Mouse (Mus musculus): Measurements from ENCODE around the gene Zfp747. TPM values are rescaled to one million over a fixed set of nuclear protein-coding genes. Genes with fewer than 3 reads are reported as not detected.
"Not testable (repeated sequence)": the region's sequence is repeated elsewhere in the genome, so short reads cannot be mapped to it uniquely, and the experiment has no call there.

Gene Zfp747
- polyA plus RNA-seq (2016; fragmentation: Nextera tagmentation; extraction: Ambion mirVana), result 5.3 and 6.7 TPM in 2 replicates

- 3% methylated on average over 49 of the region's 49 CpGs for WGBS
- peak within 1 kb of the TSS; percentile 89 for H3K27ac ChIP-seq
- not testable (repeated sequence) for H3K27me3 ChIP-seq (ENCODE audit: insufficient read depth, poor library complexity, severe bottlenecking); H3K9me3 ChIP-seq; H3K4me1 ChIP-seq
- peak within 1 kb of the TSS; percentile 79 for H3K4me3 ChIP-seq
- DNase-seq (ENCODE audit: low spot score), result peak; percentile 96
- H3K36me3 ChIP-seq, result peaks cover 24% of the 10 kb centered on the region
These were observed at the start of gene Zfp747 for GRCm38 (mm10) chr7:127375271-127376245. TSS of gene Zfp747 (minus strand) at chr7:127376050.

GRCm38 (mm10) chr7:127425291-127425690 is 49.4 kb upstream of the Zfp747 start:
- Histone ChIP-seq H3K27me3 (ENCODE audit: insufficient read depth, poor library complexity, severe bottlenecking) (peaks cover 19% of the 10 kb centered on the region), H3K36me3 (0 out of 2 replicates have a peak, but pooled peaks cover under 1% of the 10 kb centered on the region), H3K4me1 (peaks cover 16% of the 10 kb centered on the region), H3K27ac (no peak overlapping the region), H3K9me3 (no peaks in the 10 kb centered on the region), H3K4me3 (no peak overlapping the region)
- 78% methylated on average over 3 of the region's 3 CpGs for WGBS
- DNase-seq (ENCODE audit: low spot score), result no peak

GRCm38 (mm10) chr7:127422247-127422646 is 46.4 kb upstream of the Zfp747 start:
- DNase-seq (ENCODE audit: low spot score), result no peak
- WGBS, result 2% methylated on average over 15 of the region's 15 CpGs
- peak overlapping the region; percentile 91; the same call in 1 of the 2 replicates for H3K27ac ChIP-seq

GRCm38 (mm10) chr7:127421388-127422191 is 45.7 kb upstream of the Zfp747 start, which contains the start of gene Zfp688:
TSS of gene Zfp688 (minus strand) at chr7:127422068.
- Histone ChIP-seq H3K9me3 (no peaks in the 10 kb centered on the region), H3K36me3 (peaks cover 27% of the 10 kb centered on the region), H3K4me3 (peak within 1 kb of the TSS; percentile 90), H3K27ac (peak within 1 kb of the TSS; percentile 91), H3K4me1 (peaks cover 16% of the 10 kb centered on the region), H3K27me3 (ENCODE audit: insufficient read depth, poor library complexity, severe bottlenecking) (peaks cover 19% of the 10 kb centered on the region)
- WGBS, result under 1% methylated on average over 48 of the region's 48 CpGs
- peak; percentile 97 for DNase-seq (ENCODE audit: low spot score)

More at GRCm38 (mm10) chr7:127422247-127422646, 46.4 kb upstream of the Zfp747 start:
- peaks cover 19% of the 10 kb centered on the region for H3K27me3 ChIP-seq (ENCODE audit: insufficient read depth, poor library complexity, severe bottlenecking)
- no peaks in the 10 kb centered on the region for H3K9me3 ChIP-seq
- H3K4me1 ChIP-seq, result peaks cover 16% of the 10 kb centered on the region
- H3K4me3 ChIP-seq, result peak overlapping the region; percentile 90
- H3K36me3 ChIP-seq, result peaks cover 27% of the 10 kb centered on the region

- Histone ChIP-seq H3K36me3 (no peaks in the 10 kb centered on the region), H3K9me3 (no peaks in the 10 kb centered on the region), H3K27ac (no peak overlapping the region), H3K4me3 (no peak overlapping the region), H3K4me1 (peaks cover 2% of the 10 kb centered on the region), H3K27me3 (ENCODE audit: insufficient read depth, poor library complexity, severe bottlenecking) (no peaks in the 10 kb centered on the region)
- DNase-seq (ENCODE audit: low spot score), result no peak
- whole genome bisulfite sequencing, result 61% methylated on average over 2 of the region's 2 CpGs
These were observed 35.6 kb upstream of the Zfp747 start for GRCm38 (mm10) chr7:127411418-127411817.

GRCm38 (mm10) chr7:127406002-127406987 is 30.4 kb upstream of the Zfp747 start, which contains the start of gene Zfp764:
TSS of gene Zfp764 (minus strand) at chr7:127406822.
- not testable (repeated sequence) for H3K4me1 ChIP-seq; H3K27me3 ChIP-seq (ENCODE audit: insufficient read depth, poor library complexity, severe bottlenecking); H3K9me3 ChIP-seq
- Histone ChIP-seq H3K27ac (peak within 1 kb of the TSS; percentile 89), H3K36me3 (peaks cover 10% of the 10 kb centered on the region), H3K4me3 (peak within 1 kb of the TSS; percentile 71)
- peak; percentile 90 for DNase-seq (ENCODE audit: low spot score)
- 5% methylated on average over 40 of the region's 40 CpGs for WGBS

GRCm38 (mm10) chr7:127404101-127404500 is 28.3 kb upstream of the Zfp747 start:
- not testable (repeated sequence) for H3K27ac ChIP-seq; H3K4me3 ChIP-seq; H3K9me3 ChIP-seq; H3K4me1 ChIP-seq; DNase-seq (ENCODE audit: low spot score); H3K27me3 ChIP-seq (ENCODE audit: insufficient read depth, poor library complexity, severe bottlenecking)
- peaks cover 10% of the 10 kb centered on the region for H3K36me3 ChIP-seq
- WGBS, result 84% methylated on average over 6 of the region's 6 CpGs

GRCm38 (mm10) chr7:127402980-127403379 is 27.1 kb upstream of the Zfp747 start:
- Histone ChIP-seq H3K4me1 (peaks cover 6% of the 10 kb centered on the region), H3K36me3 (peaks cover 10% of the 10 kb centered on the region), H3K4me3 (no peak overlapping the region), H3K27ac (no peak overlapping the region), H3K9me3 (no peaks in the 10 kb centered on the region), H3K27me3 (ENCODE audit: insufficient read depth, poor library complexity, severe bottlenecking) (no peaks in the 10 kb centered on the region)
- no peak for DNase-seq (ENCODE audit: low spot score)
- WGBS, result 25% methylated on average over 2 of the region's 2 CpGs

GRCm38 (mm10) chr7:127400355-127400754 is 24.5 kb upstream of the Zfp747 start:
- no peak for DNase-seq (ENCODE audit: low spot score)

GRCm38 (mm10) chr7:127393944-127394333 is 18.1 kb upstream of the Zfp747 start:
- H3K27ac ChIP-seq, result peak overlapping the region; percentile 94
- 14% methylated on average over 7 of the region's 7 CpGs for WGBS
- H3K36me3 ChIP-seq, result peaks cover 18% of the 10 kb centered on the region
- DNase-seq (ENCODE audit: low spot score), result no peak
- no peaks in the 10 kb centered on the region for H3K9me3 ChIP-seq
- no peaks in the 10 kb centered on the region for H3K27me3 ChIP-seq (ENCODE audit: insufficient read depth, poor library complexity, severe bottlenecking)
- H3K4me3 ChIP-seq, result peak overlapping the region; percentile 80
- H3K4me1 ChIP-seq, result peaks cover 20% of the 10 kb centered on the region

More at GRCm38 (mm10) chr7:127400355-127400754, 24.5 kb upstream of the Zfp747 start:
- WGBS, result 60% methylated on average over 3 of the region's 3 CpGs
- Histone ChIP-seq H3K9me3 (no peaks in the 10 kb centered on the region), H3K27me3 (ENCODE audit: insufficient read depth, poor library complexity, severe bottlenecking) (no peaks in the 10 kb centered on the region), H3K36me3 (peaks cover 10% of the 10 kb centered on the region), H3K27ac (no peak overlapping the region), H3K4me1 (no peaks in the 10 kb centered on the region), H3K4me3 (no peak overlapping the region)

GRCm38 (mm10) chr7:127393157-127393943 is 17.5 kb upstream of the Zfp747 start, which contains the start of gene E430018J23Rik:
TSS of gene E430018J23Rik (minus strand) at chr7:127393629.
- Histone ChIP-seq H3K27me3 (ENCODE audit: insufficient read depth, poor library complexity, severe bottlenecking) (no peaks in the 10 kb centered on the region), H3K9me3 (no peaks in the 10 kb centered on the region), H3K36me3 (peaks cover 18% of the 10 kb centered on the region), H3K4me3 (peak within 1 kb of the TSS; percentile 80), H3K4me1 (peaks cover 20% of the 10 kb centered on the region), H3K27ac (peak within 1 kb of the TSS; percentile 94)
- peak; percentile 99 for DNase-seq (ENCODE audit: low spot score)
- whole genome bisulfite sequencing, result under 1% methylated on average over 45 of the region's 45 CpGs

Measured in heart, embryonic 10.5 days (tissue).